Mouse (Mus musculus) forebrain, postnatal 0 days (tissue): Measurements from ENCODE around the gene Cdrt4. TPM values are rescaled to one million over a fixed set of nuclear protein-coding genes. Genes with fewer than 3 reads are reported as not detected.

Experiments
- ATAC-seq: fragments of 200-750 bp; cut with Nextera tagmentation; 2 replicates; pipeline ENCODE4 v1.8.0; 2017; ENCODE audit warnings: mild to moderate bottlenecking, moderate library complexity
- DNase-seq: peaks from one replicate; pipeline ENCODE4 v3.0.0-alpha.2; 2015
- H3K27ac ChIP-seq: fragments of 300-500 bp; sonication (generic); 2 replicates; pipeline ENCODE4 v1.5.1; 2014; ENCODE audit warnings: low read depth, mild to moderate bottlenecking, antibody characterized with exemption, low read length, moderate library complexity, mixed read lengths
- H3K27me3 ChIP-seq: fragments of 300-500 bp; sonication (generic); 2 replicates; pipeline ENCODE4 v1.6.1; 2014; ENCODE audit warnings: mild to moderate bottlenecking, low read length, mixed read lengths; ENCODE audit not compliant: insufficient read depth
- H3K36me3 ChIP-seq: fragments of 300-500 bp; sonication (generic); 2 replicates; pipeline ENCODE4 v1.6.1; 2014; ENCODE audit warnings: mild to moderate bottlenecking, moderate library complexity; ENCODE audit not compliant: insufficient read depth
- H3K4me1 ChIP-seq: fragments of 300-500 bp; sonication (generic); 2 replicates; pipeline ENCODE4 v1.6.1; 2014; ENCODE audit warnings: antibody characterized with exemption; ENCODE audit not compliant: insufficient read depth
- H3K4me2 ChIP-seq: fragments of 300-500 bp; sonication (generic); 2 replicates; pipeline ENCODE4 v1.6.1; 2014; ENCODE audit warnings: low read depth, mild to moderate bottlenecking, moderate library complexity
- H3K4me3 ChIP-seq: fragments of 300-500 bp; sonication (generic); 2 replicates; pipeline ENCODE4 v1.5.1; 2014; ENCODE audit warnings: low read depth, low read length, mixed read lengths
- H3K9ac ChIP-seq: fragments of 300-500 bp; sonication (generic); 2 replicates; pipeline ENCODE4 v1.6.1; 2014; ENCODE audit warnings: mild to moderate bottlenecking
- H3K9me3 ChIP-seq: fragments of 300-500 bp; sonication (generic); 2 replicates; pipeline ENCODE4 v1.6.1; 2016; ENCODE audit warnings: low read length
- CTCF ChIP-seq: sonication (generic); IDR thresholded peaks from 2 replicates; pipeline ENCODE4 v1.5.1; 2016; ENCODE audit warnings: antibody characterized with exemption, control low read depth, low read depth
- WGBS: fragments of 180-500 bp; shearing (Covaris S2); extraction: QIAGEN DNeasy Blood & Tissue Kit; methylation state at CpG from one replicate; pipeline ENCODE4 v1.1.7; 2014; 5-methylcytosine and 5-hydroxymethylcytosine counted together
- polyA plus RNA-seq: library from polyadenylated mRNA; unstranded; fragments of >200 nt; fragmentation: Nextera tagmentation; extraction: Ambion mirVana; gene quantifications from 2 replicates; pipeline ENCODE4 v1.2.1, GENCODE M21; 2015
- total RNA-seq: library from RNA; depleted of rRNA; stranded (reverse); fragments of >200 nt; gene quantifications from 2 replicates; pipeline ENCODE4 v1.2.3, GENCODE M21; 2014

Cdrt4 gene
- total and polyA plus RNA-seq, 2 experiments from 2014 or later = not detected

DNA sequence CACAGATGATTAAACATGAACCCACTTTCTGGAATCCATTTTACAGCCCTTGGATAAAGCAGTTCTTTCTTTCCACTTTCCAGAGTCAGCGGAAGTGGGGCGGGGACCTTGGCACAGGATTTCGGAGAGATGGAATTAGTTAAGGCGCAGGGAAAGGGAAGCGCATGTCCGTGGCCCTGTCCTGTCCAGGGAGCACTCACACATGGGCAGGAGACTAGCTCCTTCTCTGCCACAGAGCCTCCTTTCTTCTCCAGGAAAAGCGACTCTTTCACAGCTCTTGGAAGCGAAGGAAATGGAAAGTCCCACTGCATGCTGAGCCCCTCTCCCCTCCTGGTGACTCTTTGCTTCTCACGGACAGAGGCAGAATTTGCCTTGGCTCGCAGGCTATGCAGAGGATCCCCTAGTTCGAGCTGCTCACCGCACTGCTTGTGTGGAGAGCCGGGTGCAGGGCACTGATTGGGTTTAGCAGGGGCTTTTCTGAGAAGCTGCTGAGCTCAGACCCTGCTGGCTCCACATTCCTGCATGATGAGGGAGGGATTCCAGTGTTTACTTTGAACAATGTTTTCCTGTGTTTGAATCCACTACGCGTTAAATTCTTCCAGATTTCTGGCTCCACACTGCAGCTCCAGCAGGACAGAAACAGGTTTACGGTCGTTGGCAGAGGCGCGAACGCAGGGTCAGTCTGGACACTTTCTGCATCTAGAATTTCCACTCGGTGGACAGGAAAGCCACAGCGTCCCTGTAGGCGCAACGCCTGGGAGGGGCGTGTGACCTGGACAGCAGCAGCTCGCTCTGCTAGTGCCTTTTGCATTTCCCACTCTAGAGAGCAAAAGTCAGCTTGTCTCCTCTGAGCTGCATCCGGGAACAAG lies 16.0 kb downstream of the Cdrt4 start:
- no peaks in the 10 kb centered on the region for H3K9me3 ChIP-seq
- peak overlapping the region; percentile 35 for H3K4me2 ChIP-seq
- 5% methylated on average over 27 of the region's 27 CpGs for WGBS
- peak overlapping the region; percentile 11 for H3K4me3 ChIP-seq
- peak overlapping the region; percentile 72 for H3K27ac ChIP-seq
- ATAC-seq (peak; percentile 93), DNase-seq (peak; percentile 65)
- H3K9ac ChIP-seq = peak overlapping the region; percentile 37
- no peaks in the 10 kb centered on the region for H3K36me3 ChIP-seq
- no peaks in the 10 kb centered on the region for H3K27me3 ChIP-seq
- peaks cover 8% of the 10 kb centered on the region for H3K4me1 ChIP-seq
- peak; percentile 5; the same call in 1 of the 2 replicates for TF ChIP-seq CTCF

DNA sequence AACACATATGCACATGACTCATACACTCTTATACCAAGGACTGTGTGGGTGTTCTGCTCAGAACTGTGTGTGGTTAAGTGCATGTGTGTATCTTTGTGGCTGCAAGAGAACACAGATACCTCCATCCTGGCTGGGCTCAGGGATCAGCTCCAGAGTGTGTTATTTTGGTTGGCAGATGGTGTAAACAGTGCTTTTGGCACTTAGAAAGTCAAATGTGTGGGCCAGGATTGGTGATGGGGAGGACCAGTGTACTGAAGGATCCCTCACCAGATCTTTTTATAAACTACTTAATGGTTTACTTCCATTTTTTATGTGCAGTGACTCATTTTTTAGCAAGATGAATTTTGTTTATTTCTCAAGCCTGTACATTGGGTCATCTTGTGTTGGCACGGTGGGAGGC lies 26.2 kb downstream of the Cdrt4 start:
- no peak overlapping the region for H3K27ac ChIP-seq
- H3K4me2 ChIP-seq = no peak overlapping the region
- H3K4me1 ChIP-seq = no peaks in the 10 kb centered on the region
- no peaks in the 10 kb centered on the region for H3K9me3 ChIP-seq
- H3K27me3 ChIP-seq = no peaks in the 10 kb centered on the region
- no peak overlapping the region for H3K9ac ChIP-seq
- no peak for TF ChIP-seq CTCF
- DNase-seq = no peak
- WGBS = 96% methylated on average over 1 of the region's 1 CpGs
- H3K36me3 ChIP-seq = no peaks in the 10 kb centered on the region
- ATAC-seq = no peak
- no peak overlapping the region for H3K4me3 ChIP-seq

DNA sequence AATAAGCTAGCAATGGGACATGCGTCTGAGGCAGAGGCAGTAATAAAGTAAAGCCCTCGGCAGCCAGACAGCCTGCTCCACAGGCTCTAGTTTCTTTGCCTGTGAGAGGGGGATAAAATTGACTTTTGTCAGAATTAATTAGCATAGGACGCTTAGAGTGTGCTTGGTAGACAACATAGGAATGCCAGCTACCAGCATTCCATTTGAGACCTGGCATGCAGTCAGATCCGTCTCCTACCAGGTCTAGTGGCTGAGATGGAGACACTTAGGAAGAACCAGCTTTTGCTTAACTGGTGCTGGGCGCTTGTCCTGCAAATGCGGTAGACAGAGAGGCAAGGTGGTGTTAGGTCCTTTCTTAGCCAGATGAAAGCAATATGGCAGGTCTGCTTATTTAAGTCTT lies 27.9 kb downstream of the Cdrt4 start:
- no peak overlapping the region for H3K4me2 ChIP-seq
- no peaks in the 10 kb centered on the region for H3K27me3 ChIP-seq
- 0 out of 2 replicates have a peak, but pooled peaks cover 3% of the 10 kb centered on the region for H3K4me1 ChIP-seq
- DNase-seq (no peak), ATAC-seq (no peak)
- TF ChIP-seq CTCF = no peak
- 68% methylated on average over 6 of the region's 6 CpGs for WGBS
- no peak overlapping the region for H3K9ac ChIP-seq
- H3K27ac ChIP-seq = no peak overlapping the region
- no peaks in the 10 kb centered on the region for H3K9me3 ChIP-seq
- no peaks in the 10 kb centered on the region for H3K36me3 ChIP-seq
- no peak overlapping the region for H3K4me3 ChIP-seq

DNA sequence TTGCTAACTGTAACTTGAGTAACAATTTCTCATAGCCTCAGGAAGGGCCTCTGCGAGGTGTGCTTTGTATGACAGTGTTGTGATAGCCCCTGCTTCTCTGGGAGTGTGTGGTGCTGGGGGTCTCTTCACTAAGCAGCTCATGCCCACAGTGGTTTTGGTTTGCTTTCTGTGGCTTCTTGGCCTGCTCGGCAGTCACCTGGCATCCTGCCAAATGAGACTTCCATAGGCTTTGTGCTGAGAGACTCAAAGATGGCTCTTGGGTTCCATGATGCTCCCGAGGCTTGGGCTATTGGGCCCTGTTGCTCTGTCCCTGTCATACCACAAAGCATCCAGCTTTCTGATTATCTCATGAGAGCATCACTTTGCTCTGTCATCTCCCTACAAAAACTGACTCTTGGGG lies 30.7 kb downstream of the Cdrt4 start:
- ATAC-seq (no peak), DNase-seq (no peak)
- TF ChIP-seq CTCF = no peak
- no peak overlapping the region for H3K27ac ChIP-seq
- H3K9ac ChIP-seq = no peak overlapping the region
- H3K4me2 ChIP-seq = no peak overlapping the region
- H3K4me3 ChIP-seq = no peak overlapping the region
- 0 out of 2 replicates have a peak, but pooled peaks cover 3% of the 10 kb centered on the region for H3K4me1 ChIP-seq
- no peaks in the 10 kb centered on the region for H3K36me3 ChIP-seq
- no peaks in the 10 kb centered on the region for H3K9me3 ChIP-seq
- WGBS = 61% methylated on average over 3 of the region's 3 CpGs
- no peaks in the 10 kb centered on the region for H3K27me3 ChIP-seq

DNA sequence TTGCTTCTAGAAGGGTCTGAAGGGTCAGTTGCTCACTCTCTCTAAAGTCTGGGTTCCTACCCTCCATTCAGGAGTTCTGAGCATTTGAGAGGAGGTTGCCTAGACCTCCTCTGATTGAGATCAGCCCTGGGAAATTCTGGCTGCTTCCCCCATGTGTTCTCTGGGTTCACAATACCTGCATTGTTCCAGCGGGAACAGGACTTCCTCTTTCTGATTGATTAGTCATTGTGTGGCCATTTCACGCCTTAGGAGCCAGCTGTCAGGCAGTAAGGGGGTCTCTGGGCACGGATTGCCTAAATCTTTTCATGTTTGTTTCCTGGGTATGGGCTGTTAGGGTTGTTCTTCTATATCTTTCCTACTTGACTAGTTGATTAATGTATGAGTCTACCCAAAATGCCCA lies 32.8 kb downstream of the Cdrt4 start:
- Histone ChIP-seq H3K9me3 (no peaks in the 10 kb centered on the region), H3K9ac (no peak overlapping the region), H3K27ac (no peak overlapping the region), H3K4me2 (no peak overlapping the region), H3K4me3 (no peak overlapping the region), H3K4me1 (0 out of 2 replicates have a peak, but pooled peaks cover 3% of the 10 kb centered on the region), H3K36me3 (no peaks in the 10 kb centered on the region), H3K27me3 (no peaks in the 10 kb centered on the region)
- no peak for ATAC-seq
- TF ChIP-seq CTCF = no peak
- no peak for DNase-seq
- WGBS = 6% methylated on average over 3 of the region's 3 CpGs

DNA sequence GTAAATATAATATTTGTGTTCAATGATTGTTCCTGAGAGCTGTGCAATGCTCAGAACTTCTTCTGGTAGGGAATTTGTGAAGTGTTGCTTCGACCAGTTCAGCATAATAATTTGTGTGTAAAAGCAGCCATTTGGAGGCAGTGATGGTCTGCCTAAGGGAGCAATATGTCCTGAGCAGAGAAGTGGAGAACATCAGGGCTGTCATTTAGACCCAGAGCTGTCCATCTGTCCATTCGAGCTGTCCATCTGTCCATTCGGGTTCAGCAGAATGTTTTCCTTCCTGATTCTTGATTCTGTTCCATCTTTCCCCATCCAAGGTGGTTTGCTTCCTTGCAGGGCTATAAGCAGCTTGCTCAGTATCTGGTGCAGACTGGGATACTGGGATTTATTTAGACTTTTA lies 33.4 kb downstream of the Cdrt4 start:
- TF ChIP-seq CTCF = peak; percentile 8; the same call in 1 of the 2 replicates
- Histone ChIP-seq H3K27me3 (no peaks in the 10 kb centered on the region), H3K27ac (no peak overlapping the region), H3K4me1 (0 out of 2 replicates have a peak, but pooled peaks cover 3% of the 10 kb centered on the region), H3K9me3 (no peaks in the 10 kb centered on the region), H3K4me2 (no peak overlapping the region), H3K36me3 (no peaks in the 10 kb centered on the region), H3K4me3 (no peak overlapping the region), H3K9ac (no peak overlapping the region)
- 52% methylated on average over 3 of the region's 3 CpGs for WGBS
- ATAC-seq = no peak
- peak; percentile 26 for DNase-seq

DNA sequence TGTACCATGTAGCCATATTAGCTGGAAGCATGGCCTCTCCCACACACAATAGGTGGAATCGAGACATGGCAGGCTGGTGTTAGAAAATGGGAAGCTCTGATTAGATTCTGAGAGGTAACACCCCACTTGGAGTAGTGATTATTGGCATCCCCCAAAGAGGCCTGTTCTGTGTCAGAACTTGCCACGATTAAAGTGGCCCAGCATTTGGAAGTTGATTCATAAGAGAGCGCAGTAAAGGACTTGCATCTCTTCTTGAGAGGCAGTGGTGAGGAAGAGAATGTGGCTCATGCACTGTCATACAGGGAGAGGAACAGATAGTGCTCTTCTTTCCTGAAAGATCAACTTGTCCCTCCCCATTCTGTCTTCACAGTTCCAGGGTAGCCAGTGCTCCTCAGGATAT lies 34.1 kb downstream of the Cdrt4 start:
- Histone ChIP-seq H3K4me2 (no peak overlapping the region), H3K4me3 (no peak overlapping the region), H3K9ac (no peak overlapping the region), H3K9me3 (no peaks in the 10 kb centered on the region), H3K27ac (no peak overlapping the region), H3K36me3 (no peaks in the 10 kb centered on the region), H3K27me3 (no peaks in the 10 kb centered on the region), H3K4me1 (0 out of 2 replicates have a peak, but pooled peaks cover 3% of the 10 kb centered on the region)
- no peak for TF ChIP-seq CTCF
- DNase-seq (no peak), ATAC-seq (no peak)
- WGBS = 74% methylated on average over 3 of the region's 3 CpGs
